Mouse (Mus musculus) thymus, adult 18-20 months (tissue): ENCODE data around the gene Syngr2.
"Not testable (repeated sequence)": the region's sequence is repeated elsewhere in the genome, so short reads cannot be mapped to it uniquely, and the experiment has no call there.

Experiments
- DNase-seq, 2 experiments: peaks; one replicate each; pipeline ENCODE4 v3.0.0; 2022; ENCODE audit warnings: mixed read lengths in 2 of 2

Syngr2 gene

GRCm38 (mm10) chr11:117813867-117814266 lies 4.4 kb downstream of the Syngr2 start:
- no peak for DNase-seq

GRCm38 (mm10) chr11:117814704-117815366 lies 5.4 kb downstream of the Syngr2 start:
- DNase-seq, result no peak

DNA sequence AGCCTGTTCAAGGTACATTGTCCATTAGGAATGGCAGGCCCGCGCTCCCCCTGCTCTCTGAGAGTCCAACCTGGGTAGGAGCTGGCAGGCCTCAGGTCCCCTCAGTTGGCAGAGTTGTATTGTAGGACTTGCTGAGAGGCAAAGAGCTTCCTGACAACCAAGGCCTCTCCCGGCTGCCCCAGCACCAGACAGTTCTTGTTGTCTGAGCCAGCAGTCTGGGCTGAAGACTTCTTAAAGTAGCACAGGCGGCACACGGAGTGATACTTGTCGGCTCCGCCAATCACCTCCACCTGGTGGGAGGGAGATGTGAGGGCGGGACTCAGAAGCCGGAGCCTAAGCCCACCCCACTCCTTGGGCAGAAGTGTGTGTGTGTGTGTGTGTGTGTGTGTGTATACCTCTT lies 6.4 kb downstream of the Syngr2 start:
- not testable (repeated sequence) for DNase-seq

DNA sequence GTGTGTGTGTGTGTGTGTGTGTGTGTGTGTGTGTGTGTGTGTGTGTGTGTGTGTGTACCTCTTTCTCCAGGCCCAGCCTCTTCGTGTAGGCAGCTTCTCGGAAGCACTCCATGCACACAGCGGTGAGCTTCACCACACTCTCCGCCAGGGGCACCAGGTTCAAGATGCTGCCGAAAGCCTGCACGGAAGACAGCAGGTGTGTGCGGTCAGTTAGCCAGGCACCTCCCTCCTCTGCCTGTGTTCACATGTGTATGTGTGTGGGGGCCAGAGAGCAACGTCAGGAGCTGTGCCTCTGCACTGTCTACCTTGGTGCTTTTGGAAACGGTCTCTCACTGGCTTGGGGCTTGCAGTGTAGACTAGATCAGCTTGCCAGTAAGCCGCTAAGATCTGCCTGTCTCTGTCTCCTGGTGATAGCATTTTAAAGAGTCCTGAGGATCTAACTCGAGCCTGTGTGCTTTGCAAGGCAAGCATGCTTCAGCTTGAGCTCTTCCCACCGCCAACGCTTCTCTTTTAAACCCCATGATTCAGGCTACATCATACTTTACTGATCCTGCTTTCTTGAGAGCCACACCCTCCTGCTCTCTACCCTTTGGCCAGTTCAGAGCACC lies 7.0 kb downstream of the Syngr2 start:
- no peak for DNase-seq

DNA sequence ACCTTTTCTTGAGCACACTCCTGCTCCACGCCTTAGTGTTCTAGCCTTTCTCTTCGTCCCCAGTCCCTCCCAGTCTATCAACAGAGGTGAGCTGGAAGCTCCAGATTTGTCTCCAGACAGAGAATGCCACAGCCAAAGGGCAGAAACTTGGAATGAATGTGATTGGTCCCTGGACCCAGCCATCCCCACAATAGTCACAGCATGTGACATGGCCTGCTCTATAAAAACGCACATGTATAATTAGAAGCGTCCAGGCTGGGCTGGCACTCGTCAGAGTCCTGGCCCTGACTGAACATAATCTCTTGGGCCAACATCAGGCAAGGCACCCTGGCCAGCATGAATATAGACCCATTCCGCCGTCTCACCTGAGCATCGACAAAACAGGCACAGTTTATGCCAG lies 9.6 kb downstream of the Syngr2 start:
- DNase-seq, result no peak

DNA sequence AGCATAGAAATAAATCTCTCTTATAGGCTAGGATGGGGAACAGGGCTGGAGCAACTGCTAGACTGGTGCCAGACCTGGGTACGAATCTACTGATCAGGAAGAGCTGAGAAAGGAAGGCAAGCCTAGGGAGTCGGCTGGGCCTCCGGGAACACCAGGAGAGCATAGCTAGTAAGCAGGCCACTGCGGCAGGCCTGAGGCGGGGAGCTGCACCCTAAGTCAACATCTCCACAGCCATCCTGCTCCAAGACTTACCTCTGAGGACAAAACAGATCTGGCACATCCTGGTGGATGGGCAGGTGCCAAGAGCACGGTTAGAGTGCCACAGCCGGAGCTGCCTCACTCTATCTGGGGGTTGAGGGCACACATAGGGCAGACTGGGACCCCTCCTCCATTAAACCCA lies 10.7 kb downstream of the Syngr2 start:
- no peak for DNase-seq

DNA sequence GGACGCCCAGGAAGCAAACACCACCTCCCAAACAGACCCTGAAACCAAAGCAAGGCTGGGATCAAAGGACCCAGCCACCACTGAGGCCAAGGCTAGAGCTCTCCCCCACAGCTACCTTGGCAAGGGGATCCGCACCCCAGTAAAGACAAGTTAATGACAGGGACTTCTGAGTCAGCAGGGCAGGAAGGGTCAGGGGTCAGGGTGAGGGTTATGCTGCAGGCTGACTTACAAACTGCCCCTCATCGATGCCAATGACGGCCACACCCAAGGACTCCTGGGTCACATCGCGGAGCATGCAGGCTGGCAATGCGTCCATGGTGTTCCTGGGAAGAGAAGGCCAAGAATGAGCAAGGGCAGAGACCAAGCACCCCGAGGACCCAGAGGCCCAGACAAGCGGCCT lies 12.4 kb downstream of the Syngr2 start:
- no peak for DNase-seq

DNA sequence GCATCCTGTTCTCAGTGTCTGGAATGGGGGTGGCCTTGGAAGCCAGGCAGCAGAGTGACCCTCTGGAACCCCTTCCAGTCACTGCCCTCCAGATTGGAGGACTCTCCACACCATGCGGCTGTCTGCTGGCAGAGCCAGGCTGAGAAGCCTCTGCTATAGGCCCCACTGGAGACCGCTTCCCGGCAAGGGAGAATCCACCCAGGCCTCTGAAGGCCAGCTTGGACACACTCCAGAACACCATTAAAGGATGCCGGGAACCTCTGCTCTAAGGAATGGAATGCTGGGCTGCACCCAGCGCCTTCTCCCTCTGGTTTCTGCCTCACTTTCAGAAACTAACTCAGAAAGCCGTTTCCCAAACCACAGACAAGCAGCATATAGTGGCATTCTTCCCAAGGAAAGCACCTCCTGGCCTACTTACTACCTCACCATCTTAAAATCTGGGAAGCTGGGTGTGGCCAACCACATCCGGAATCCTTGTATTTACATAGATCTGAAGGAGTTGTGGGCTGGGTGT lies 13.3 kb downstream of the Syngr2 start:
- no peak for DNase-seq

DNA sequence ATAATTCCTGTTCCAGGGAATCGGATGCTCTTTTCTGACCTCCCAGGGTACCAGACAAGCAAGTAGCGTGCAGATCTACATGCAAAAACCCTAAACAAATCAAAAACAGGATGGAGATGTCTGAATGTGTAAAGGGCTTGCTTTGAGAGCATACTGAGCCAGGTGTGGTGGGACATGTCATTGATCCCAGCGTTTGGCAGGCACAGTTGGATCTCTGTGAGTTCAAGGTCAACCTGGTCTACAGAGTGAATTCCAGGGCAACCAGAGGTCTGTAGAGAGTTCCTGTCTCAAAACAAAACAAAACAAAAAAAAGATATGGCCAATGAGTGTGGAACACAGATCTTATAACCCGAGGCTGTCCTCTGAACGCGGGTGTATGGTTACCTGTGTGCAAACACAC lies 13.9 kb downstream of the Syngr2 start:
- DNase-seq, result no peak

DNA sequence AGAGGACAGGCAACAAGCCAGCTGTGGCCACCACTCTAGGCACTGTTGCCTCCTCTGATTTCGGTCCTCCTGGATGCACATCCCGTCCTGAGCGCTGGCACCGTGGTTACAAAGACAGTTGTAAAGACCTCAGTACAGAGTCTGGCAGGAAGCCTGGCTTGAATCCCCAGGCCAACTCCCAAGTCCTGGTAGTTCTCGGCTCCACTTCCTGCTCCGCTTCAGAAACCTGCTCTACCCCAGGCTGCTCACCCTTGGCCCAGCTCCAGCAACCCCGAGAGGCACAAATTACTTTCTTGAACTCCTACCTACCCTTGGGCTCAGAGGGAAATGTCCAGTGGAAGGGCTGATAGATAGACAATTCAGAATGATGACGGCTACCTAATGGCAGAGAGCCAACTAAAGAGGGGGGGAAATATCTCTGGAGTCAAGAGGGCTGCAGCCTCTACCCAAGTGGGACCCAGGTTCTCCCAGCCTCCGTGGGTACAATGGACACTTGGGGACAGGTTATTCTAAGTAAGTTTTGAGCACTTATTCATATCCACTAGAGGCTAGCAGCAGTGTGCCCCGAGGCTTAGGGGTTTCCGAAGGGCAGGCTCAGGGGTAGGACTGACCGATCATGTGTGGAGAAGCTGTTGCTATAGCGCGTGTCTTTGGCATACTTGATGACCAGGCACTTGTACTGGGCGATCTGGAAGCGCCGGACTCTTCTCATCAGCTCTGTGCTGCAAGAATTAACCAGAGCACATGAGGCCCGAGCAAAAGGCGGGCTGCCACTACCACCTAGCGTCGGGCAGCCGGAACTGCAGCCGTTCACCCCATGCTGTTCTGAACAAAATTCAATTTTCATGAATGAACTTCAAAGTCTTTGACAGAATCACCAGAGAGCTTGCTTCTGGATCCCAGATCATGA lies 14.8 kb downstream of the Syngr2 start:
- DNase-seq, result peak; percentile 54 to 69

DNA sequence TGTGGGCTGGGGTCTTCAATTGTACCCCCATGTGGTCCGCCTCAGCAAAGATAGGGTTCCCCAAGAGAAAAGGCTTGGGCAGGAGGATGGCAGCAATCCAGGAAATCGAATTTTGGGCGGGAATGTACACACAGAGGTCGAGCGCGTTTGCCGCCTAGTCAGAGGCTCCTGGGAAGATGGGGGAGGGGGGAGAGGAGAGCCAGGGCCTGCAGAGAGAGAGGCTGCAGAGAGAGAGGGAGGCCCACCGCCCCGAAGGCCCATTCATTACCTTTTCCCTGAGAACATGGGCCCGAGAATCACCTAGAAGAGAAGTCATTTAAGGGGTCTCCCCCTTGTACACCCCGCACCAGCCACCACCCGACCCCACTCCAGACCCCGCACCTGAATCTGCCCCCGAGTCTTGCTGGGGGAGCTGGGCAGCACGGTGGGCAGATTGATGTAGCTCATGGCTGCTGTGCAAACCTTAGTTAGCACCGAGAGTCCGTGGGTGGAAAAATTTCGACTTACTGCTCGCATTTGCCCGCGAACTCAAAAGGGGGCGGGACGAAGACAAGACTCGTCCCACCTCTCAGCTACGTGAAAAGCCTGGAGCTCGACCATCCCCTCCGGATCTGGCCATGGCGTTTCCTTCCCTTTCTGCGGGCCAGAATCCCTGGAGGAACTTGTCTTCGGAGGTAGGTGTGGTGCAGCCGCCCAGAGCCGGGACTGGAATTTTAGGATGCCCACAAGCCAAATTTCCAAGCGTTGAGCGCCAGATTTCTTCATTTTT lies 16.0 kb downstream of the Syngr2 start, which contains the start of the genes Afmid and Tk1:
Gene Afmid (plus strand): TSS at position 592 of the 769 bp plus-strand sequence.
Gene Tk1 (minus strand): TSS at position 760 of the 769 bp plus-strand sequence.
- DNase-seq, result peak; percentile 57 to 65

DNA sequence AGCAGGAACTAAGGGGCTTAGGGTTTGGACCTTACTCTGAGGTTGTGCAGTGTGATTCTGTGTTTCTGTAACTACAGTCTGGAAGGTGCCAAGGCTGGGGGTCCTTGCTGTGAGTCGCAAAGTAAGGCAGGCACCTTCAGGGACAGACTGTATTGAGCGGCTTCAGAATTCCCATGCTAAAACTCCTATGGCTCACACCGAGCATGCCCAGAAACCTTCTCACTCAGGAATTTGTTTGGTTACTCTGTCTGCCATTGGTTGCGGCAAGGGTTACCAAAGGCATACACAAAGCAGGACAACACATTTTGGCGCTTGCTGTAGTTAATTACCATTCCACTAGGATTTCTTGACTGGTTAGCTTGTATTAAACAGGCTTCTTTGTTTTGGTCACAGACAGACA lies 16.7 kb downstream of the Syngr2 start:
- DNase-seq, result no peak

DNA sequence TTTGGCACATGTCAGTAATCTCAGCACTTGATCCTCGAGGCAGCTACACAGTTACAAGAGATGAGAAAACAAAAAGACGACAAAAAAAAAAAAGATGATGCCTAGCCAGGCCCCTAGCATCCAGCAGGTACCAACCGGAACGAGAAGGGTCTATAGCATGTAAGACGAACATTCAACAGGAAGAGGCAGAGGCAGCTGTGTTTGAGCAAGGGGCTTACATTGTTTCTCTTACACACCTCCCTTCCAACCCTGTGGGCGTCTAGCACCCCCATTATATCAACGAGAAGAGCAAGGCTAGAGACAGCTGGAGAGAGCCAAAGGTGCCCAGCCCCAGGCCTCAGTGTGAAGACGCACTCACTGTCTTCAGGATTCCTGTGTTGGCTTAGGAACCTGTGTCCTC lies 17.4 kb downstream of the Syngr2 start:
- no peak for DNase-seq

GRCm38 (mm10) chr11:117827386-117827785 lies 17.9 kb downstream of the Syngr2 start:
- no peak for DNase-seq

DNA sequence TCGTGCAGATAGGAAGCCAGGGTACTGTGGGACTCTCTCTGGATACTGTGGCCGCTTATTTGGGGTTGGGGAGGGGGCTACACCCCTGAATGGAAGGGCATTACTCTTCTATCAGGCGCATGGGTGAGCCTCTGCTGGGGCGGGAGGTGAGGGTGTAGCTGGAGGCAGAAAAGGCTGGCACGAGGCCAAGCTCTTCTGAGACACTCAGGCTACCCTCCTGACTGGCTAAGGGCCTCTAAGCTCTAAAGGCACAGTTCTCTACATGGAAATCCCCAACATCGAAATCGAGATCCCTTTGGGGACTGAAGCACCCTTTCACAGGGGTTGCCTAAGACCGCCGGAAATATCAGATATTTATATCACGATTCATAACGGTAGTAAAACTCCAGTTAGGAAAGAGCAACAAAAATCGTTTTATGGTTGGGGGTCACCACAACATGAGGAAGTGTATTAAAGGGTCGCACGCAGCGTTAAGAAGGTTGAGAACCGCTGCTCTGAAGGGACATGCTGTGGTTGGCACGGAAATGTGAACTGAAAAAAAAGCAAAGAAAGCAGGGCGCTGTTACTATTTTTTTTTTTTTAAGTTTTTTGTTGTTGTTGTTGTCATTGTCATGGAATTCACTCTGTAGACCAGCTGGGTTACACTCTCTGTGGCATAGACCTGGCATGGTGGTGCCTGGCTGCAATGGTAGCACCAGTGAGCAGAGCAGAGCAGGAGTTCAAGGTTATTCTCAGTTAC lies 18.9 kb downstream of the Syngr2 start:
- DNase-seq, result peak in 1 of 2 experiments; percentile 50

- no peak for DNase-seq
Measured at GRCm38 (mm10) chr11:117828888-117829604, 19.6 kb downstream of the Syngr2 start.

DNA sequence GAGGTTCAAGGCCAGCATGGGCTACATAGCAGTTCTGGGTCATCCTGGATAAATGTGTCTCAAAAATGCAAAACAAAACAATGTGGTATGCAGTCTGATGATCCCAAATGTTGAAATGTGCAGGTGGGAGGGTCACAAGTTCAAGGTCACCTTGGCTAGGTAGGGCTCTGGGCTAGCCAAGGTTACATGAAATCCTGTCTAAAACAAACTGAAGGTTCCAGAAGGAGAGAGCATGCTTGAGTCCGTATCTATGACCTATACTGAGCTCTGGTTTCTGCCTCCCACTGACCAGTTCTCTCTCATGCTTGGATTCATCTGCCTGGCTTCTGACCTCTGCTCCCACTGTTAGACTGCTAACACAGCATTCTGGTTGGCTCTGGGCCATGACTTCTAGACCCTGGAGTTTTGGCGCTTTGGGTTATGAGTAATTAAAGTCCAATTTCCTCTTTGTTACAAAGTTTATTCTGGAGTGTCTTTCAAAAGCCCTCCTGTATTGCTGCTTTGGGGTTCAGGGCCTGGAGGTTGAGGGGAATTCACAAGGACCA lies 20.3 kb downstream of the Syngr2 start:
- DNase-seq, result no peak

DNA sequence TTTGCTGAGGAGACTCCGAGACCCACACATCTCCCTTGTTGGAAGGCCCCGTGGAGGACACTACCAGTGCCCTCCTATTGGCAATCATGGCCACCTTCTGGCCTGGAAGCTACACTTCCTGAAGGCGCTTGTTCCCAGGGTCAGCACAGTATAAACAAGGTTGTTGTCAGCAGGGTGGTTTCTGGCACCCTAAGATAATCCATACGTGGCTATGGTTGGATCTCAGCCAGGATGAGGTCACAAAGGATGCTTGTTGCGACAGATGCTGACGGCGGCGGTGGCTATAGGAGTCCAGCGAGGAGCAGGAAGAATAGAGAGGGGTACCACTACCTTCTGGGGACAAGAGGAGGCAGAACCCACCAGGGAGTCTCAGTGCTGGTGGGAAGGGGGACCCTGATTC lies 20.9 kb downstream of the Syngr2 start:
- no peak for DNase-seq

GRCm38 (mm10) chr11:117832086-117832969 lies 22.9 kb downstream of the Syngr2 start:
- peak; percentile 84 to 88 for DNase-seq

GRCm38 (mm10) chr11:117833509-117833908 lies 24.0 kb downstream of the Syngr2 start:
- DNase-seq, result not testable (repeated sequence)
